Mouse (Mus musculus) ES-E14 (cell line): ENCODE results near the gene Zscan26.

Experiments
- HCFC1 ChIP-seq: IDR thresholded peaks from 2 replicates; pipeline ENCODE4 v1.6.1; 2012; ENCODE audit warnings: low read length, inconsistent platforms, borderline replicate concordance; ENCODE audit not compliant: insufficient read depth
- MAFK ChIP-seq: IDR thresholded peaks from 2 replicates; pipeline ENCODE4 v1.6.1; 2014; ENCODE audit warnings: mild to moderate bottlenecking, low read depth, low read length, inconsistent platforms; ENCODE audit not compliant: insufficient read depth
- ZC3H11A ChIP-seq: IDR thresholded peaks from 2 replicates; pipeline ENCODE4 v1.6.1; 2012; ENCODE audit warnings: low read depth, mild to moderate bottlenecking, inconsistent platforms, low read length, borderline replicate concordance

DNA sequence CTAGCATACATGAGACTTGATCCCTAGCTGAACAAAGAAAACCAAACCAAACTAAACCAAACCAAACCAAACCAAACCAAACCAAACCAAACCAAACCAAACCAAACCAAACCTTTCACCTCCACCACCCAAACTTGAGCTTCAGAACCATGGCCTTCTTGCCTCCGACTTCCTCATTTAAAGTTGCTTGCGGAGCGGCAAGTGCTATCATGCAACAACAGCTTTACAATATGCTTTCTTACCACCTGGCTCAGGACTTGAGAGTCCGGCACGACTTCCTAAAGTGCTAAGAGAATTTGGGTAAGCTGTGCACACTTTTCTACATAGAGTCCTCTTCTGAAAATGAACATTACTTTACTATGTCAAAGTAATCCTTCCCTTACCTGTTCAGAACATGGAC lies 48.8 kb upstream of the Zscan26 start:
- TF ChIP-seq MAFK (no peak), HCFC1 (no peak), ZC3H11A (no peak)
